Mouse (Mus musculus) left cerebral cortex, adult 2 months (tissue): ENCODE data around the gene Olfr1454. TPM values are rescaled to one million over a fixed set of nuclear protein-coding genes. Genes with fewer than 3 reads are reported as not detected.

Experiments
- DNase-seq, 2 experiments: peaks; one replicate each; pipeline ENCODE4 v3.0.0; 2021 to 2022; ENCODE audit warnings: low spot score in 2 of 2, mixed read lengths in 1 of 2; ENCODE audit errors: extremely low spot score in 1 of 2
- H3K27ac ChIP-seq: fragments of 200-600 bp; 2 replicates; pipeline ENCODE4 v1.8.1; 2022
- H3K4me3 ChIP-seq: fragments of 200-600 bp; 2 replicates; pipeline ENCODE4 v1.8.1; 2022
- CTCF ChIP-seq: fragments of 200-600 bp; IDR thresholded peaks from 2 replicates; pipeline ENCODE4 v1.8.1; 2022; ENCODE audit warnings: antibody characterized with exemption, mild to moderate bottlenecking, moderate library complexity
- intact Hi-C: fragments of 180-260 bp; cut with DNase I; formaldehyde crosslinking; loops from one replicate; pipeline ENCODE4 v1.15.1; 2025
- long read RNA-seq, 2 experiments: library from polyadenylated mRNA; stranded (forward); transcript quantifications; one replicate each; pipeline ENCODE4 v2.0.0; 2021; ENCODE audit warnings: borderline mapping rate in 2 of 2
- total RNA-seq, 2 experiments: library from RNA; stranded (reverse); gene quantifications; 2 replicates each; pipeline ENCODE4 v1.2.3; 2021

The Olfr1454 gene
- not detected for total RNA-seq
- long read RNA-seq, experiment 1, result 0 reads
- long read RNA-seq, experiment 2, result 0 reads

DNA sequence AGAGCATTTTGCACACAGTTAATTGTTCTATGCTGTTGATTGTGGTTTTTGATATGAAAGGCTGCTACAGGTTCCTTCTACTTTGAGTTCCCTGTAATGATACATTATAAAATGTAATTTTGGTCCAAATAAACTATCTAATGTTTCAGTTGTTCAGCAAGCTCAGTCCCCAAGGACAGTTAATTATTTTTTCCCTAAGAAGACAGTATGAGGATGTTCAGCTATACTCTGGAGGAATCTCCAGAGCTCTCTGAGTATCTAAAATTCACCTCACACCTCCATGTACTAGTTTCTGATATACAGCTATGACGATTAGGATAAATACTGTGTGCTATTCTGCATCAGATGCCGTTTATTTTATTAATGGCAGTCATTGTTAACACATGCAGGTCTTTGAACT is at the start of gene Olfr1454:
TSS of gene Olfr1454 (plus strand) at position 301 of the 400 bp plus-strand sequence.
- H3K4me3 ChIP-seq, result no peak within 1 kb of the TSS
- intact Hi-C loops, result no loop called here
- no peak within 1 kb of the TSS for H3K27ac ChIP-seq
- DNase-seq, result no peak
- TF ChIP-seq CTCF, result no peak

- no peak within 1 kb of the TSS for H3K27ac ChIP-seq
- TF ChIP-seq CTCF, result no peak
- intact Hi-C loops, result no loop called here
- DNase-seq, result no peak
- no peak within 1 kb of the TSS for H3K4me3 ChIP-seq
Measured at GRCm38 (mm10) chr19:13028227-13028626, 32.2 kb upstream of the Olfr1454 start, which contains the start of gene Olfr1453. Olfr1453 (minus strand) TSS chr19:13028327.

- no peak for TF ChIP-seq CTCF
- H3K27ac ChIP-seq, result no peak overlapping the region
- no peak for DNase-seq
- H3K4me3 ChIP-seq, result no peak overlapping the region
- intact Hi-C loops, result no loop called here
Measured at GRCm38 (mm10) chr19:13093908-13094307, 33.5 kb downstream of the Olfr1454 start.

- H3K4me3 ChIP-seq, result no peak within 1 kb of the TSS
- TF ChIP-seq CTCF, result no peak
- intact Hi-C loops, result no loop called here
- no peak for DNase-seq
- no peak within 1 kb of the TSS for H3K27ac ChIP-seq
Measured at GRCm38 (mm10) chr19:13097791-13098190, 37.4 kb downstream of the Olfr1454 start, which contains the start of gene Olfr1457. Olfr1457 (minus strand) TSS chr19:13097891.

DNA sequence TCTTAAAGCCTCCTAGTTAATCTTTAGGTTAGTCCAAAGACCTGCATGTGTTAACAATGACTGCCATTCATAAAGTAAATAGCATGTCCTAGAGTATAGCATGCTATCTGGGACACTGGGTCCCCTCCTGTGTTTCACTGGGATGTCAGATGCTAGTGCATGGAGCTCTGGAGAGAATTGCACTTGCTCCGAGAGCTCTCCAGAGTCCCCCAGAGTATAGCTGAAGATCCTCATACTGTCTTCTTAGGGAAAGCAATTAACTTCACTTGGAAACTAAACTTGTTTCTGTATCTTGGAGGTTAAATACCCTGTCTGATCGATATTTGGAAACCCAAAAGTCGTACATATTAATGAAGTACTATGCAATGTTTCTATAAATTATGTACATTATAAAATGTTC is 46.3 kb downstream of the Olfr1454 start, which contains the start of gene Olfr1458:
TSS of gene Olfr1458 (minus strand) at position 101 of the 400 bp plus-strand sequence.
- intact Hi-C loops, result no loop called here
- DNase-seq, result no peak

More for the DNA sequence above, 46.3 kb downstream of the Olfr1454 start, which contains the start of gene Olfr1458:
- H3K4me3 ChIP-seq, result no peak within 1 kb of the TSS
- no peak within 1 kb of the TSS for H3K27ac ChIP-seq
- TF ChIP-seq CTCF, result no peak

Other genes starting within 250 kb of the Olfr1454 start
- not detected for gene Gm5244, start 213.9 kb upstream of the Olfr1454 start, total RNA-seq
- gene Olfr1444, start 203.3 kb upstream of the Olfr1454 start, total RNA-seq, result not detected
- not detected for gene Olfr1445, start 176.8 kb upstream of the Olfr1454 start, total RNA-seq
- gene Olfr1446, start 167.1 kb upstream of the Olfr1454 start, total RNA-seq, result not detected
- gene Olfr1447, start 156.9 kb upstream of the Olfr1454 start, total RNA-seq, result not detected
- gene Olfr1448, start 136.2 kb upstream of the Olfr1454 start, total RNA-seq, result not detected
- not detected for gene Olfr1449, start 129.8 kb upstream of the Olfr1454 start, total RNA-seq
- not detected for gene Olfr1450, start 110.4 kb upstream of the Olfr1454 start, total RNA-seq
- gene Olfr1451, start 65.6 kb upstream of the Olfr1454 start, total RNA-seq, result not detected
- not detected for gene Olfr1453, start 32.3 kb upstream of the Olfr1454 start, total RNA-seq
- gene Olfr1457, start 37.3 kb downstream of the Olfr1454 start, total RNA-seq, result not detected
- gene Olfr1458, start 46.2 kb downstream of the Olfr1454 start, total RNA-seq, result not detected
- under 1 TPM; 0.16 to 0.19 TPM for gene Olfr1459, start 88.9 kb downstream of the Olfr1454 start, total RNA-seq
- gene Olfr1461, start 102.4 kb downstream of the Olfr1454 start, total RNA-seq, result not detected
- gene Olfr1462, start 125.1 kb downstream of the Olfr1454 start, total RNA-seq, result not detected
- gene Olfr1463, start 170.7 kb downstream of the Olfr1454 start, total RNA-seq, result not detected